Mouse (Mus musculus): Measurements from ENCODE around the gene Egfem1. TPM values are rescaled to one million over a fixed set of nuclear protein-coding genes. Genes with fewer than 3 reads are reported as not detected.

Gene Egfem1
- polyA plus RNA-seq, 1 experiment from 2014 or later: 0.92 TPM

GRCm38 (mm10) chr3:29582749-29583148, 500.9 kb downstream of the Egfem1 start:
- Histone ChIP-seq H3K4me3 (no peak overlapping the region), H3K4me1 (no peaks in the 10 kb centered on the region), H3K27ac (no peak overlapping the region), H3K9me3 (no peaks in the 10 kb centered on the region), H3K27me3 (ENCODE audit: insufficient read depth, poor library complexity, severe bottlenecking) (no peaks in the 10 kb centered on the region), H3K36me3 (no peaks in the 10 kb centered on the region)
- 67% methylated on average over 8 of the region's 8 CpGs for WGBS
- no peak for DNase-seq (ENCODE audit: low spot score)

- H3K4me1 ChIP-seq: no peaks in the 10 kb centered on the region
- no peaks in the 10 kb centered on the region for H3K27me3 ChIP-seq (ENCODE audit: insufficient read depth, poor library complexity, severe bottlenecking)
- 75% methylated on average over 7 of the region's 7 CpGs for WGBS
- H3K36me3 ChIP-seq: no peaks in the 10 kb centered on the region
- no peak overlapping the region for H3K27ac ChIP-seq
- H3K9me3 ChIP-seq: no peaks in the 10 kb centered on the region
- no peak for DNase-seq (ENCODE audit: low spot score)
- H3K4me3 ChIP-seq: no peak overlapping the region
Measured at GRCm38 (mm10) chr3:29602140-29602539, 520.3 kb downstream of the Egfem1 start.

- H3K27me3 ChIP-seq (ENCODE audit: insufficient read depth, poor library complexity, severe bottlenecking): no peaks in the 10 kb centered on the region
- H3K36me3 ChIP-seq: no peaks in the 10 kb centered on the region
- H3K9me3 ChIP-seq: no peaks in the 10 kb centered on the region
- no peak for DNase-seq (ENCODE audit: low spot score)
- 57% methylated on average over 3 of the region's 3 CpGs for WGBS
- H3K4me1 ChIP-seq: no peaks in the 10 kb centered on the region
- no peak overlapping the region for H3K27ac ChIP-seq
- H3K4me3 ChIP-seq: no peak overlapping the region
Measured at GRCm38 (mm10) chr3:29608713-29609112, 526.9 kb downstream of the Egfem1 start.

GRCm38 (mm10) chr3:29609174-29609573, 527.4 kb downstream of the Egfem1 start:
- H3K4me3 ChIP-seq: no peak overlapping the region
- H3K9me3 ChIP-seq: no peaks in the 10 kb centered on the region
- H3K27me3 ChIP-seq (ENCODE audit: insufficient read depth, poor library complexity, severe bottlenecking): no peaks in the 10 kb centered on the region
- WGBS: 73% methylated on average over 2 of the region's 2 CpGs
- DNase-seq (ENCODE audit: low spot score): no peak
- H3K4me1 ChIP-seq: no peaks in the 10 kb centered on the region
- H3K36me3 ChIP-seq: no peaks in the 10 kb centered on the region
- H3K27ac ChIP-seq: no peak overlapping the region

- Histone ChIP-seq H3K27ac (no peak overlapping the region), H3K27me3 (ENCODE audit: insufficient read depth, poor library complexity, severe bottlenecking) (no peaks in the 10 kb centered on the region), H3K4me3 (no peak overlapping the region), H3K4me1 (no peaks in the 10 kb centered on the region), H3K36me3 (no peaks in the 10 kb centered on the region), H3K9me3 (no peaks in the 10 kb centered on the region)
- 82% methylated on average over 1 of the region's 1 CpGs for WGBS
- DNase-seq (ENCODE audit: low spot score): no peak
Measured at GRCm38 (mm10) chr3:29619586-29619985, 537.8 kb downstream of the Egfem1 start.

- no peak overlapping the region for H3K4me3 ChIP-seq
- no peaks in the 10 kb centered on the region for H3K27me3 ChIP-seq (ENCODE audit: insufficient read depth, poor library complexity, severe bottlenecking)
- WGBS: 60% methylated on average over 2 of the region's 2 CpGs
- no peaks in the 10 kb centered on the region for H3K4me1 ChIP-seq
- H3K27ac ChIP-seq: no peak overlapping the region
- H3K36me3 ChIP-seq: no peaks in the 10 kb centered on the region
- H3K9me3 ChIP-seq: no peaks in the 10 kb centered on the region
- no peak for DNase-seq (ENCODE audit: low spot score)
Measured at GRCm38 (mm10) chr3:29639819-29640218, 558.0 kb downstream of the Egfem1 start.

- WGBS: 83% methylated on average over 2 of the region's 2 CpGs
- Histone ChIP-seq H3K4me1 (no peaks in the 10 kb centered on the region), H3K36me3 (no peaks in the 10 kb centered on the region), H3K27me3 (ENCODE audit: insufficient read depth, poor library complexity, severe bottlenecking) (no peaks in the 10 kb centered on the region), H3K27ac (no peak overlapping the region), H3K9me3 (no peaks in the 10 kb centered on the region), H3K4me3 (no peak overlapping the region)
- no peak for DNase-seq (ENCODE audit: low spot score)
Measured at GRCm38 (mm10) chr3:29666796-29667195, 585.0 kb downstream of the Egfem1 start.

GRCm38 (mm10) chr3:29689367-29690285, 607.8 kb downstream of the Egfem1 start:
- DNase-seq (ENCODE audit: low spot score): no peak

GRCm38 (mm10) chr3:29701126-29701525, 619.3 kb downstream of the Egfem1 start:
- no peak overlapping the region for H3K27ac ChIP-seq
- 41% methylated on average over 2 of the region's 2 CpGs for WGBS
- H3K4me1 ChIP-seq: no peaks in the 10 kb centered on the region
- no peaks in the 10 kb centered on the region for H3K27me3 ChIP-seq (ENCODE audit: insufficient read depth, poor library complexity, severe bottlenecking)
- no peak for DNase-seq (ENCODE audit: low spot score)
- H3K4me3 ChIP-seq: no peak overlapping the region
- H3K36me3 ChIP-seq: no peaks in the 10 kb centered on the region
- no peaks in the 10 kb centered on the region for H3K9me3 ChIP-seq

More at GRCm38 (mm10) chr3:29689367-29690285, 607.8 kb downstream of the Egfem1 start:
- Histone ChIP-seq H3K27me3 (ENCODE audit: insufficient read depth, poor library complexity, severe bottlenecking) (no peaks in the 10 kb centered on the region), H3K4me3 (no peak overlapping the region), H3K27ac (no peak overlapping the region), H3K4me1 (no peaks in the 10 kb centered on the region), H3K9me3 (no peaks in the 10 kb centered on the region), H3K36me3 (no peaks in the 10 kb centered on the region)
- 89% methylated on average over 8 of the region's 8 CpGs for WGBS

GRCm38 (mm10) chr3:29706816-29707215, 625.0 kb downstream of the Egfem1 start:
- no peaks in the 10 kb centered on the region for H3K36me3 ChIP-seq
- no peaks in the 10 kb centered on the region for H3K4me1 ChIP-seq
- no peak for DNase-seq (ENCODE audit: low spot score)
- WGBS: 96% methylated on average over 2 of the region's 2 CpGs
- H3K9me3 ChIP-seq: no peaks in the 10 kb centered on the region
- no peak overlapping the region for H3K27ac ChIP-seq
- no peak overlapping the region for H3K4me3 ChIP-seq
- H3K27me3 ChIP-seq (ENCODE audit: insufficient read depth, poor library complexity, severe bottlenecking): no peaks in the 10 kb centered on the region

- H3K27ac ChIP-seq: no peak overlapping the region
- H3K4me1 ChIP-seq: no peaks in the 10 kb centered on the region
- no peaks in the 10 kb centered on the region for H3K36me3 ChIP-seq
- no peaks in the 10 kb centered on the region for H3K27me3 ChIP-seq (ENCODE audit: insufficient read depth, poor library complexity, severe bottlenecking)
- no peak for DNase-seq (ENCODE audit: low spot score)
- H3K4me3 ChIP-seq: no peak overlapping the region
- 77% methylated on average over 1 of the region's 1 CpGs for WGBS
- no peaks in the 10 kb centered on the region for H3K9me3 ChIP-seq
Measured at GRCm38 (mm10) chr3:29707467-29707866, 625.6 kb downstream of the Egfem1 start.

GRCm38 (mm10) chr3:29726376-29726967, 644.6 kb downstream of the Egfem1 start:
- Histone ChIP-seq H3K36me3 (no peaks in the 10 kb centered on the region), H3K4me3 (no peak overlapping the region), H3K27me3 (ENCODE audit: insufficient read depth, poor library complexity, severe bottlenecking) (no peaks in the 10 kb centered on the region), H3K27ac (no peak overlapping the region), H3K9me3 (no peaks in the 10 kb centered on the region), H3K4me1 (no peaks in the 10 kb centered on the region)
- 56% methylated on average over 8 of the region's 8 CpGs for WGBS
- DNase-seq (ENCODE audit: low spot score): no peak

- DNase-seq (ENCODE audit: low spot score): no peak
- WGBS: 22% methylated on average over 4 of the region's 4 CpGs
Measured at GRCm38 (mm10) chr3:29730062-29730760, 648.4 kb downstream of the Egfem1 start.

More at GRCm38 (mm10) chr3:29730062-29730760, 648.4 kb downstream of the Egfem1 start:
- no peaks in the 10 kb centered on the region for H3K27me3 ChIP-seq (ENCODE audit: insufficient read depth, poor library complexity, severe bottlenecking)
- no peak overlapping the region for H3K4me3 ChIP-seq
- no peaks in the 10 kb centered on the region for H3K4me1 ChIP-seq
- H3K36me3 ChIP-seq: no peaks in the 10 kb centered on the region
- no peaks in the 10 kb centered on the region for H3K9me3 ChIP-seq
- H3K27ac ChIP-seq: no peak overlapping the region
